Mouse (Mus musculus): Measurements from ENCODE around the gene Olfr103. TPM values are rescaled to one million over a fixed set of nuclear protein-coding genes. Genes with fewer than 3 reads are reported as not detected.

The Olfr103 gene
- polyA plus RNA-seq (2015; fragmentation: Nextera tagmentation; extraction: Ambion mirVana) = not detected in 2 replicates

DNA sequence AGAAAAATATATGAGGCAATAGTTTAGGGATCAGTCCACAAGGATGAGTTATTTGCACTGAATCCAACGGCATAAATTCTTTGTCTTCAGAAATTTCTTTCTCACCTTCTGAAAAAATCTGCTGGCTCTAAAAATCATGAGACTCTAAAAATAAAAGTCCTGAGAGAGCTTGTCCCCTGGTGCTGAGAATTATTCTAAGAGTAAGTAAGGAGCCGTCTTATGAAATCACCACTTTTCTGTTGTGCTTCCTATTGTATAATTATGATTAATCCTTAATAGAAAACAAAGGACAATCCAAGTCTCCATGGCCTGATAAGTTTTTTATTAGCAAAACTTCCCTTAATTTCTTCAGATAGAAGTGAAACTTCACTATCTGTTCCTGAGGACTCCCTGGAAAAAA lies at the start of gene Olfr103:
Gene Olfr103, minus strand, starts transcription at position 101 of the 400 bp plus-strand sequence.
- no peak within 1 kb of the TSS for H3K4me3 ChIP-seq (replicated peaks; ENCODE audit: low read depth, low read length)
- ATAC-seq (replicated peaks; ENCODE audit: low FRiP score, low read depth) (no peak), DNase-seq (ENCODE audit: low spot score) (no peak)
- H3K9ac ChIP-seq (ENCODE audit: low read depth, low read length) = no peak within 1 kb of the TSS
- 93% methylated on average over 2 of the region's 2 CpGs for WGBS
- TF ChIP-seq CTCF (IDR thresholded peaks at IDR 0.05; ENCODE audit: low read depth) = no peak
- H3K4me1 ChIP-seq (replicated peaks; ENCODE audit: insufficient read depth, low read length) = no peaks in the 10 kb centered on the region
- no peaks in the 10 kb centered on the region for H3K36me3 ChIP-seq (ENCODE audit: insufficient read depth, low read length)
- H3K27ac ChIP-seq = no peak within 1 kb of the TSS
- no peaks in the 10 kb centered on the region for H3K9me3 ChIP-seq (replicated peaks; ENCODE audit: low read length)
- H3K4me2 ChIP-seq (ENCODE audit: low read length) = no peak within 1 kb of the TSS
- H3K27me3 ChIP-seq (ENCODE audit: insufficient read depth, low read length) = no peaks in the 10 kb centered on the region

DNA sequence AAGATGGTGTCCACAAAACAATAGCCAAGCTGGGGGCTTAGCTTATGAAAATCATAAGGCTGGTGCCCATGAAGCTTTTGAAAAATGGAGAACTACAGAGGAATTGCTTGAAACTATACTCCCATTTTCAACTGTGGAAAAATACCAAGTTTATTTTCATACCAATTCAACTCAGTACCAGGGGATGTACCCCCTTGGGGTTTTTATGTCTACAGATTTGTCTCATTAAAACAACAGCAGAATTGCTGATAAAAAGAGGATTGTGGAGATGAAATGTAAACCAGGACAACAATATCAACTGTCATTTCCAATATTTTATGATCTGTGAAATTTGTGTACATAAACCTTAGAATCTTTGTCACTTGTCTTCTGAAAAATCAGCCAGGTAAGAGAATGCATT lies 39.2 kb upstream of the Olfr103 start, which contains the start of gene Olfr105-ps:
Gene Olfr105-ps, plus strand, starts transcription at position 301 of the 400 bp plus-strand sequence.
- DNase-seq (ENCODE audit: low spot score) (no peak), ATAC-seq (replicated peaks; ENCODE audit: low FRiP score, low read depth) (no peak)
- H3K9me3 ChIP-seq (replicated peaks; ENCODE audit: low read length) = no peaks in the 10 kb centered on the region
- TF ChIP-seq CTCF (IDR thresholded peaks at IDR 0.05; ENCODE audit: low read depth) = no peak
- H3K36me3 ChIP-seq (ENCODE audit: insufficient read depth, low read length) = no peaks in the 10 kb centered on the region
- H3K4me3 ChIP-seq (replicated peaks; ENCODE audit: low read depth, low read length) = no peak within 1 kb of the TSS
- no peak within 1 kb of the TSS for H3K4me2 ChIP-seq (ENCODE audit: low read length)
- no peak within 1 kb of the TSS for H3K27ac ChIP-seq
- H3K9ac ChIP-seq (ENCODE audit: low read depth, low read length) = no peak within 1 kb of the TSS
- no peaks in the 10 kb centered on the region for H3K27me3 ChIP-seq (ENCODE audit: insufficient read depth, low read length)
- no peaks in the 10 kb centered on the region for H3K4me1 ChIP-seq (replicated peaks; ENCODE audit: insufficient read depth, low read length)

DNA sequence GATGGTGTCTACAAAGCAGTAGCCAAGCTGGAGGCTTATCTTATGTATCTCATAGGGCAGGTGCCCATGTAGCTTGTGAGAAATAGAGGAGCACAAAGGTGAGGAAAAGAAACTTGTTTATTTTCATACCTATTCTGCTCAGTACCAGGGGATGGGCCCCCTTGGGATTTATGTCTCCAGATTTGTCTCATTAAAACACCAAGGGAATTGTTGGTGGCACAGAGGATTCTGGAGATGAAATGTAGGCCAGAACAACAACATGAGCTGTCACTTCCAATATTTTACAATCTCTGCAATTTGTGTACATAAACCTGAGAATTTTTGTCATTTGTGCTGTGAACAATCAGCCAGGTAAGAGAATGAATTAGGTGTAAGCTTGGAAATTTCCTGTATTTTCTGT lies 19.8 kb upstream of the Olfr103 start, which contains the start of gene Olfr104-ps:
Gene Olfr104-ps, plus strand, starts transcription at position 301 of the 400 bp plus-strand sequence.
- H3K27me3 ChIP-seq (ENCODE audit: insufficient read depth, low read length) = no peaks in the 10 kb centered on the region
- no peaks in the 10 kb centered on the region for H3K4me1 ChIP-seq (replicated peaks; ENCODE audit: insufficient read depth, low read length)
- H3K9me3 ChIP-seq (replicated peaks; ENCODE audit: low read length) = no peaks in the 10 kb centered on the region
- H3K36me3 ChIP-seq (ENCODE audit: insufficient read depth, low read length) = no peaks in the 10 kb centered on the region
- H3K9ac ChIP-seq (ENCODE audit: low read depth, low read length) = no peak within 1 kb of the TSS
- no peak for ATAC-seq (replicated peaks; ENCODE audit: low FRiP score, low read depth)
- no peak for DNase-seq (ENCODE audit: low spot score)
- H3K27ac ChIP-seq = no peak within 1 kb of the TSS
- TF ChIP-seq CTCF (IDR thresholded peaks at IDR 0.05; ENCODE audit: low read depth) = no peak
- no peak within 1 kb of the TSS for H3K4me3 ChIP-seq (replicated peaks; ENCODE audit: low read depth, low read length)
- H3K4me2 ChIP-seq (ENCODE audit: low read length) = no peak within 1 kb of the TSS

DNA sequence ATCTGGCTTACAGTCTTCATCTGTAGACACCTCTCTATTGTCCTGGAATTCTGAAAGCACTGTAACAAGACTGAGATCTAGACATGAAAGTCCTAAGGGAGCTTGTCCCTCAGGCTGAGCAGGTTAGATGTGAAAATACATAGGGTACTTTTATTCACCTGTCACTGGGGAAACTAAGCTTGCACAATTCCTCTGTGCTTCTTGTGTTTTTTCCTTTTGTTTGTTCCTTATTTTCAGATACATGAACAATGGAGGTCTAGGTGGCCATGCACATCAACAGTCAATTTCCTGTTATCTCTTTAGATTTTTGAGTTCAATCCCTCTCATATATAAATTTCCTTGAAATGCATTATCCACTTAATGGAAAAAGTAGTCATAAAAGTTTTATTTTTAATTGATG lies 22.5 kb downstream of the Olfr103 start, which contains the start of gene Olfr102:
Gene Olfr102, minus strand, starts transcription at position 101 of the 400 bp plus-strand sequence.
- H3K27ac ChIP-seq = no peak within 1 kb of the TSS
- no peak within 1 kb of the TSS for H3K4me3 ChIP-seq (replicated peaks; ENCODE audit: low read depth, low read length)
- H3K4me1 ChIP-seq (replicated peaks; ENCODE audit: insufficient read depth, low read length) = no peaks in the 10 kb centered on the region
- H3K27me3 ChIP-seq (ENCODE audit: insufficient read depth, low read length) = no peaks in the 10 kb centered on the region
- no peak within 1 kb of the TSS for H3K9ac ChIP-seq (ENCODE audit: low read depth, low read length)
- no peak for TF ChIP-seq CTCF (IDR thresholded peaks at IDR 0.05; ENCODE audit: low read depth)
- ATAC-seq (replicated peaks; ENCODE audit: low FRiP score, low read depth) = no peak
- no peak within 1 kb of the TSS for H3K4me2 ChIP-seq (ENCODE audit: low read length)
- no peaks in the 10 kb centered on the region for H3K36me3 ChIP-seq (ENCODE audit: insufficient read depth, low read length)
- no peaks in the 10 kb centered on the region for H3K9me3 ChIP-seq (replicated peaks; ENCODE audit: low read length)
- DNase-seq (ENCODE audit: low spot score) = no peak

DNA sequence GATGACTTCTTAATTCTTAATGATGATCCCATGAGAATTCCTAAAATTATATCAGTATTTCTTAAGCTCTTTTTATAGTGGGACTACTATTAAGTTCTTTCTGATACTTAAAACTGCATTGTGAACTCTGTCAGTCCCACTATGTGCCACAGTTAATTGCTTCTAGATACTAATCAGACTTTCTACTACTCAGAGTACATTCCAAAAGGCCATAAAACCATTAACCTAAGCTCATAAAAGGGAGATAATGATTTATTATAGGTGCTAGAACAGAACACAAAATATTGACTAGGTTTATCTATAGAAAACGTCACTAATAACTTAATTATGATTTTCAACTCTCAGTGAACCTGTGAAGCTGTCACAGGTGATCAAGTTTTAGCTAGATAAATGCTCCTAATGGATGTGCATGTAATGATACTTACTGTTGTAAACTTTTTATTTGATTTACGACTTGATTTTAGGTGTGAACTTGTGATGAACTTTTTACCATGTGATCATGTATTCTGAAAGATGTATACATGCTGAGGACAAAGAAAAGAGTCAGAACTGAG lies 29.3 kb downstream of the Olfr103 start:
- TF ChIP-seq CTCF (IDR thresholded peaks at IDR 0.05; ENCODE audit: low read depth) = no peak
- Histone ChIP-seq H3K27me3 (ENCODE audit: insufficient read depth, low read length) (no peaks in the 10 kb centered on the region), H3K4me3 (replicated peaks; ENCODE audit: low read depth, low read length) (no peak overlapping the region), H3K4me1 (replicated peaks; ENCODE audit: insufficient read depth, low read length) (no peaks in the 10 kb centered on the region), H3K4me2 (ENCODE audit: low read length) (no peak overlapping the region), H3K36me3 (ENCODE audit: insufficient read depth, low read length) (no peaks in the 10 kb centered on the region), H3K9ac (ENCODE audit: low read depth, low read length) (no peak overlapping the region), H3K27ac (no peak overlapping the region), H3K9me3 (replicated peaks; ENCODE audit: low read length) (no peaks in the 10 kb centered on the region)
- no peak for ATAC-seq (replicated peaks; ENCODE audit: low FRiP score, low read depth)
- WGBS = 43% methylated on average over 2 of the region's 2 CpGs
- DNase-seq (ENCODE audit: low spot score) = no peak

DNA sequence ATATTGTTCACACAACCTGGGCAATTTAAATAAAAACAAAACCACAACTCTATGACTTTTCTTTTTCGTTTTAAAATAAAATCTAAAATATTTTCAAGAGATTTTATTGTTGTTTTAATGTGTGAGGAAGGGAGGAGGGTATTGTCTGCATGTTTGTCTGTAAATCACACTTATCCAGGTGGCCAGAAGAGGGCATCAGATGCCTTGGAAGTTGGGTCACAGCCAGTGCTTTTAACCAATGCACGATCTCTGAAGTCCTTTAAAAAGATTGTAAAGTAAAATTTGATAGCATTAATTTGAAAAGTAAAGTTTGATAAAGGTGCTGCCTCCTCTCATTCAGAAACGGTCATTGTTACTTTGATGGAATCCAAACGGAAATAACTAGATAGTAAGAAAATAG lies 31.0 kb downstream of the Olfr103 start:
- Histone ChIP-seq H3K27me3 (ENCODE audit: insufficient read depth, low read length) (no peaks in the 10 kb centered on the region), H3K4me3 (replicated peaks; ENCODE audit: low read depth, low read length) (no peak overlapping the region), H3K36me3 (ENCODE audit: insufficient read depth, low read length) (no peaks in the 10 kb centered on the region), H3K4me2 (ENCODE audit: low read length) (no peak overlapping the region), H3K4me1 (replicated peaks; ENCODE audit: insufficient read depth, low read length) (no peaks in the 10 kb centered on the region), H3K27ac (no peak overlapping the region), H3K9me3 (replicated peaks; ENCODE audit: low read length) (no peaks in the 10 kb centered on the region), H3K9ac (ENCODE audit: low read depth, low read length) (no peak overlapping the region)
- DNase-seq (ENCODE audit: low spot score) (peak; percentile 3), ATAC-seq (replicated peaks; ENCODE audit: low FRiP score, low read depth) (no peak)
- 34% methylated on average over 4 of the region's 4 CpGs for WGBS
- TF ChIP-seq CTCF (IDR thresholded peaks at IDR 0.05; ENCODE audit: low read depth) = peak; percentile 44; the same call in 1 of the 2 replicates

DNA sequence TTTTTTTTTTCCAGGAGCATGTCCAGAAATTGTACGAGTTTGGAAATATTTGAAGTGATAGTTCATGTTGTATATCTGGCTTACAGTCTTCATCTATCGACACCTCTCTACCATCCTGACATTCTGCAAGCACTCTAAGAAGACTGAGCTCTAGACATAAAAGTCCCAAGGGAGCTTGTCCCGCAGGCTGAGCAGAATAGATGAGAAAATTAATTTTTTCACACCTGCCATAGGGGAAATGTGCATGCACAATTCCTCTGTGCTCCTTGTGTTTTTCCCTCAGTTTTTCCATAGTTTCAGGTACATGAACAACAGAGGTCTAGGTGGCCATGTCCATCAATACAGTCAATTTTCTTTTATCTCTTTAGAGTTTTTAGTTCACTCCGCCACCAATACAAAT lies 35.3 kb downstream of the Olfr103 start, which contains the start of gene Olfr101:
Gene Olfr101, minus strand, starts transcription at position 101 of the 400 bp plus-strand sequence.
- 82% methylated on average over 4 of the region's 4 CpGs for WGBS
- no peak for ATAC-seq (replicated peaks; ENCODE audit: low FRiP score, low read depth)
- no peaks in the 10 kb centered on the region for H3K9me3 ChIP-seq (replicated peaks; ENCODE audit: low read length)
- no peaks in the 10 kb centered on the region for H3K27me3 ChIP-seq (ENCODE audit: insufficient read depth, low read length)
- H3K4me1 ChIP-seq (replicated peaks; ENCODE audit: insufficient read depth, low read length) = no peaks in the 10 kb centered on the region
- no peak within 1 kb of the TSS for H3K4me2 ChIP-seq (ENCODE audit: low read length)
- no peaks in the 10 kb centered on the region for H3K36me3 ChIP-seq (ENCODE audit: insufficient read depth, low read length)
- H3K27ac ChIP-seq = no peak within 1 kb of the TSS
- H3K4me3 ChIP-seq (replicated peaks; ENCODE audit: low read depth, low read length) = no peak within 1 kb of the TSS
- DNase-seq (ENCODE audit: low spot score) = no peak
- no peak for TF ChIP-seq CTCF (IDR thresholded peaks at IDR 0.05; ENCODE audit: low read depth)
- H3K9ac ChIP-seq (ENCODE audit: low read depth, low read length) = no peak within 1 kb of the TSS

Other genes starting within 250 kb of the Olfr103 start
- gene Olfr91, start 241.4 kb downstream of the Olfr103 start, polyA plus RNA-seq (2015; fragmentation: Nextera tagmentation; extraction: Ambion mirVana) = not detected in 2 replicates
- gene Olfr92, start 219.6 kb downstream of the Olfr103 start, polyA plus RNA-seq (2015; fragmentation: Nextera tagmentation; extraction: Ambion mirVana) = not detected in 2 replicates
- not detected in 2 replicates for gene Olfr93, start 178.2 kb downstream of the Olfr103 start, polyA plus RNA-seq (2015; fragmentation: Nextera tagmentation; extraction: Ambion mirVana)
- not detected in 2 replicates for gene Ubd, start 145.8 kb downstream of the Olfr103 start, polyA plus RNA-seq (2015; fragmentation: Nextera tagmentation; extraction: Ambion mirVana)
- not detected in 2 replicates for gene Olfr94, start 138.7 kb downstream of the Olfr103 start, polyA plus RNA-seq (2015; fragmentation: Nextera tagmentation; extraction: Ambion mirVana)
- not detected in 2 replicates for gene Olfr95, start 126.6 kb downstream of the Olfr103 start, polyA plus RNA-seq (2015; fragmentation: Nextera tagmentation; extraction: Ambion mirVana)
- not detected in 2 replicates for gene Olfr96, start 119.6 kb downstream of the Olfr103 start, polyA plus RNA-seq (2015; fragmentation: Nextera tagmentation; extraction: Ambion mirVana)
- gene Olfr97, start 102.4 kb downstream of the Olfr103 start, polyA plus RNA-seq (2015; fragmentation: Nextera tagmentation; extraction: Ambion mirVana) = not detected in 2 replicates
- not detected in 2 replicates for gene Olfr98, start 75.9 kb downstream of the Olfr103 start, polyA plus RNA-seq (2015; fragmentation: Nextera tagmentation; extraction: Ambion mirVana)
- 2.3 and 2.8 TPM in 2 replicates for gene H2-M3, start 69.5 kb downstream of the Olfr103 start, polyA plus RNA-seq (2015; fragmentation: Nextera tagmentation; extraction: Ambion mirVana)
- not detected in 2 replicates for gene Olfr99, start 56.2 kb downstream of the Olfr103 start, polyA plus RNA-seq (2015; fragmentation: Nextera tagmentation; extraction: Ambion mirVana)
- gene Olfr101, start 35.4 kb downstream of the Olfr103 start, polyA plus RNA-seq (2015; fragmentation: Nextera tagmentation; extraction: Ambion mirVana) = not detected in 2 replicates
- gene Olfr102, start 22.6 kb downstream of the Olfr103 start, polyA plus RNA-seq (2015; fragmentation: Nextera tagmentation; extraction: Ambion mirVana) = not detected in 2 replicates
- gene Olfr104-ps, start 19.9 kb upstream of the Olfr103 start, polyA plus RNA-seq (2015; fragmentation: Nextera tagmentation; extraction: Ambion mirVana) = not detected in 2 replicates
- not detected in 2 replicates for gene Olfr105-ps, start 39.3 kb upstream of the Olfr103 start, polyA plus RNA-seq (2015; fragmentation: Nextera tagmentation; extraction: Ambion mirVana)
- gene Olfr106-ps, start 50.7 kb upstream of the Olfr103 start, polyA plus RNA-seq (2015; fragmentation: Nextera tagmentation; extraction: Ambion mirVana) = not detected in 2 replicates
- not detected in 2 replicates for gene Olfr107, start 59.5 kb upstream of the Olfr103 start, polyA plus RNA-seq (2015; fragmentation: Nextera tagmentation; extraction: Ambion mirVana)
- gene Olfr108, start 105.8 kb upstream of the Olfr103 start, polyA plus RNA-seq (2015; fragmentation: Nextera tagmentation; extraction: Ambion mirVana) = not detected in 2 replicates
- not detected in 2 replicates for gene Olfr109, start 119.2 kb upstream of the Olfr103 start, polyA plus RNA-seq (2015; fragmentation: Nextera tagmentation; extraction: Ambion mirVana)
- gene H2-M2, start 143.9 kb upstream of the Olfr103 start, polyA plus RNA-seq (2015; fragmentation: Nextera tagmentation; extraction: Ambion mirVana) = not detected in 2 replicates
- gene Olfr110, start 152.8 kb upstream of the Olfr103 start, polyA plus RNA-seq (2015; fragmentation: Nextera tagmentation; extraction: Ambion mirVana) = not detected in 2 replicates
- gene Olfr111, start 168.3 kb upstream of the Olfr103 start, polyA plus RNA-seq (2015; fragmentation: Nextera tagmentation; extraction: Ambion mirVana) = not detected in 2 replicates
- not detected in 2 replicates for gene Olfr112, start 229.8 kb upstream of the Olfr103 start, polyA plus RNA-seq (2015; fragmentation: Nextera tagmentation; extraction: Ambion mirVana)
- gene Olfr113, start 238.0 kb upstream of the Olfr103 start, polyA plus RNA-seq (2015; fragmentation: Nextera tagmentation; extraction: Ambion mirVana) = not detected in 2 replicates